Mouse (Mus musculus): ENCODE data around the gene Prdx5.
A peak's percentile ranks its signal among the peaks of the same experiment; 100 is the strongest.

The Prdx5 gene

GRCm38 (mm10) chr19:6936299-6936698 lies 26.4 kb upstream of the Prdx5 start:
- DNase-seq = peak; percentile 51 to 73

- peak; percentile 45 to 48 for DNase-seq
Observed at GRCm38 (mm10) chr19:6934195-6934977, 24.5 kb upstream of the Prdx5 start, which contains the start of gene Kcnk4. Gene Kcnk4, minus strand, starts transcription at chr19:6934515.

DNA sequence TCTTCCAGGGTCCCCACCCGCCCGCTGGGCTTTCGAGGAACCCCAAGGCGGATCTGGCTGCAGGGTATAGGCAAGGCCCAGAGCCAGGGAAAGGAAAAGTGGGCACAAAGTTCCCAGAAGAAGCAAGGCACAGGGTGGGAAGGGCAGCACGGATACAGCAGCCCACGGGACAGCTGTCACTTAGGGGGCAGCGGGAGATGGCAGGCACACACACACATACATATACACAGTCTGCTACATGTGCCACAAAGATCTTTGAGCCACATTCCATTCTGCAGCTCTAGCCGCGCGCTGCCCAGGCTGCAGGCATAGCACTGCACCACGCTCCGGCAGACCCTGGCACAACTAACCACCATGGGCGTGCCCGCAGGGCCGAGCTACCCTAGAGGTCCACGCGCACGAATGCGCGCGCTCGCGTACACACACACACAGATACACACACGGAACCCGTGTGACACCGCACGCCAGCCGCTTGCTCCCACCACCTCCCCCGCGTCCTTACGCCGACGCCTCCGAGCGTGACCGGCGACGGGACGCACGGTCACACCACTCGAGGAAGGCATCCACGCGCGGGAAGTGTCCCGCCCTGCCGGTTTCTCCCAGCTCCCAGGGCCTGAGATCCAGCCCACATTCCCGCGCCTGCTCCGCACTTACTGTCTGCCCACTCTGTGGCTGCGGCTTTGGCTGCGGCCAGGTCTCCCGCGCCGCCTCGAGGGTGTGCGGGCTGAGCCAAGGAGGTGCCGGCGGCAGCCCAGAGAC lies 23.7 kb upstream of the Prdx5 start:
- peak; percentile 73 to 77 for DNase-seq

GRCm38 (mm10) chr19:6933102-6933435 lies 23.2 kb upstream of the Prdx5 start:
- DNase-seq = no peak

- no peak for DNase-seq
Observed at GRCm38 (mm10) chr19:6932018-6932417, 22.1 kb upstream of the Prdx5 start.

DNA sequence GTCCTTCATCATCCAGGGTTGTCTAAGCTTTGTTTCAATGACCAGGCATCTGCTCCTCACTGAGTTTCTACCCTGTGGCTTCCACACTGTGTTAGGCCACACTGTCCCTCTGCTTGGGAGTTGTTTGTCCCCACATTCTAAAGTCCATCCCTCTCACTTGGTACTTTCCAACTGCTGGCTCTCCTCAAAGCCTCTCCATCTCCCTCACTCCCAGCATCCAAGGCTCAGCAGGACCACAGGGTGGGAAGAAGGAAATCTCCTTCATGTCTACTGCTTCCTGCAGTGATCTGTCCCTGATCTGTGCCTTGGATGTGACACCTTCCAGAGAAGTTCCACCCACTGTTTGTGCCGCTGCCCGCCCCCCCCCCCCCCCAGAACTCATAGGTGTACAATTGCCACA lies 21.1 kb upstream of the Prdx5 start:
- DNase-seq = peak; percentile 26 to 45

DNA sequence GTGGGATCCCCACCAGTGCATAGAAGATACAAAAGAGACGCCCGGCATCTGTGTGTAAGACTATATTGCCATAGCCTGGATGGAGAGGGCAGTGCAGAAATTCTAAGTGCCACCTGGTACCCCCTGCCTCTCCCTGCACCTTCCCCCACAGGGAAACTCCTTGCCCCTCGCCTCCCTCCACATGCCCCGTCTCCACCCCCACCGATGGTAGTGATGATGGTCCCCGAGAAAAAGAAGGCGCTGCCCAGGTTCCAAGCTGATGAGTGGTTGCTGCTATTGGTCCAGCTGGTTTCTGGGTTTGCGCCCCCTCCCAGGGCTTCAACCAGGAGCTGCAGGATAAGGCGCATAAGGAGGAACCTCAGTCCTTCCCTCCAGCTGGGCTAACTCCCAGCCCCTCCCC lies 18.2 kb upstream of the Prdx5 start:
- DNase-seq = no peak

GRCm38 (mm10) chr19:6926559-6927255 lies 16.8 kb upstream of the Prdx5 start:
- peak in 1 of 2 experiments; percentile 45 for DNase-seq

- DNase-seq = peak in 1 of 2 experiments; percentile 40
Observed at GRCm38 (mm10) chr19:6925611-6926329, 15.9 kb upstream of the Prdx5 start.

DNA sequence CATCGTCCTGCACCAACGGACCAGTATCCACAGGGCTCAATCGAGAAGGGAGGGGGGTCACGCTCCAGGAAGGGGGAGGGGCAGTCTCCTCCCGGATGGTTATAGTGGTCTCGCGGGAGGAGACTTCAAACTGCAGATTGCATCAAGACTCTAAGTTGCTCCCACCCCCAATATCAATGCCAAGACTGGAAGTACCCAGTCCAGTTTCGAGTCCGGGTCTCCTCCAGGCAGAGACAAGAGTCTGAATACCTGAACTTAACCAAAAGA lies 15.3 kb upstream of the Prdx5 start, which contains the start of gene Catsperz:
TSS of gene Catsperz (minus strand) at position 74 of the 267 bp plus-strand sequence.
- no peak for DNase-seq

DNA sequence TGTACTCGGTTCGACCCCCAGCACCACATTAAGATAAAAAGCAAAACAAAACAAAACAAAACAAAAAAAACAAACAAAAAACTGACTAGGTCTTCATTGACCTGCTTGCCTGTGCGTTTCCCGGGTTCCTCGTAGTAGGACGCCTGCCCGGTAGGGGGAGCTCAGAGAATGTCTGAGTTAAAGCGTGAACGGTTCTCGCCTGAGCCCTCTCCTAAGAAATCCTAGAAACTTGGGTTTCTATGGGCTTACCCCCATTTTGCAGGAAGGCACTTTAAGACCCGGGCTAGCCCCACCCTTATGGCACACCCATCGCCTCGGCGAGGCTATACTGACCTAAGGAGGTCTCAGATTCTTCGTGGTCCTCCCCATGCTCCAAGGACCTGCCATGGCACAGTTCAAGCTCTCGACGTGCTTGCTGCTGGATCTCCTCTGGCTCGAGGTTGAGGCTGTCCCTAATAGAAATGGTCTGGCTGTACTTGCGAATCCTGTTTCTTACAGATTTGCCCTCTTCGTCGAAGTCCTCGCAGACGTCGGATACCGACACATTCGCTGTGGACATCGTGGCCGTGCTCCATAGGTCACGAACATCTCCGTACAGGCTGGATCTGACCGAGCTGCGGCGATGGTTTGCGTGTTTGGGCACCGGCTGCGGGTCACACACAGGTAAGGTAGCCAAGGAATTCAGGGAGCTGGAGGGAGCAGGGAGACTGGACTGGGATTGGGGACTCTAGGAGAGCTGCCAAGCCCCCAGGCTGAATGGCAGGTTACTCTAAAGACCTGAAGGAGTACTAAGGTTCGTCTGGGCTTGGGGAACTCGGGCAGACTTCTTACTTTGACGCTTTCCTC lies 14.8 kb upstream of the Prdx5 start:
- DNase-seq = peak; percentile 94 to 96

GRCm38 (mm10) chr19:6922901-6923735 lies 13.2 kb upstream of the Prdx5 start:
- no peak for DNase-seq

- peak; percentile 100 for DNase-seq
Observed at GRCm38 (mm10) chr19:6921647-6922567, 12.0 kb upstream of the Prdx5 start, which contains the start of gene Esrra. Gene Esrra, minus strand, starts transcription at chr19:6921813.

DNA sequence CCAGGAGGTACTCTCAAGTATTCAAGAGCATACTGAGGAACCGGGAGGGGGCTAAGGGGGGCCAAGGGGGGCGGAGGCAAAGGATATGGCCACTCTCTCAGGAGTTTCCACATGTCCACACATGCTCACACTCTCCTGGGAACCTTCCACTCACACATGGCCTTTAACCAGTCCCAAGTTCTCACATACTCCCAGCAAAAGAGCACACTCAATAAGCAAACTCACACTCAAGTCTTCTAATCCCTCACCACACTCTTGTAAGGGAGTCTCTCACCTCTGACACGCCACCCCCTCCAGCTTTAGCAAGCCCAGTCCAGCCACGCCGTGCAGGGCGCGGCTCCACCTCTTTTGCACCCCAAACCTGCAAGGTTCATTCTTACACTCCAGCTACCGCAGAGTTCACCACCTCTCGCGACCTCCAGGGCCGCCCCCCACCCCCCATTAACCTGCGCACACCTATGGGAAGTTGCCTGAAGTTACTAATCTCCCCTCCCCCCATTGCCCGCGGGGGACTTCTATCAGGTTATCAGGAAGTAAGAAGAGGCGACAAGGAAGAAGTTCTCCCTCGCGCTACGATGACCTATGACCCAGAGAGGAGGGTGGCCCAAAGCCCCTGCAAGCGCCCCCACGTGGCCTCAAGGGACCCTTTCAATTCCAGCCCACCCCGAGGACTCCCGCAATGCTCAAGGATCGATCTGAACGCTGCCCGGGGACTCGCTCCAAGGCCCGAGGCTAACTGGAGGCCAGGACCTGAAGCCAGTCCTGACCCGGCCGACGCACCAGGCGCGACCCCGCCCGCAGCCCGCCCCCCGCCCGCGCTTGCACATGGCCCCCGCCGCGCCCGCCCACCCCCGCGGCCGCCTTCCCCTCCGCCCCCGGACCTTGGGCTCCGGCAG lies 11.1 kb upstream of the Prdx5 start:
- DNase-seq = peak; percentile 61 to 72

DNA sequence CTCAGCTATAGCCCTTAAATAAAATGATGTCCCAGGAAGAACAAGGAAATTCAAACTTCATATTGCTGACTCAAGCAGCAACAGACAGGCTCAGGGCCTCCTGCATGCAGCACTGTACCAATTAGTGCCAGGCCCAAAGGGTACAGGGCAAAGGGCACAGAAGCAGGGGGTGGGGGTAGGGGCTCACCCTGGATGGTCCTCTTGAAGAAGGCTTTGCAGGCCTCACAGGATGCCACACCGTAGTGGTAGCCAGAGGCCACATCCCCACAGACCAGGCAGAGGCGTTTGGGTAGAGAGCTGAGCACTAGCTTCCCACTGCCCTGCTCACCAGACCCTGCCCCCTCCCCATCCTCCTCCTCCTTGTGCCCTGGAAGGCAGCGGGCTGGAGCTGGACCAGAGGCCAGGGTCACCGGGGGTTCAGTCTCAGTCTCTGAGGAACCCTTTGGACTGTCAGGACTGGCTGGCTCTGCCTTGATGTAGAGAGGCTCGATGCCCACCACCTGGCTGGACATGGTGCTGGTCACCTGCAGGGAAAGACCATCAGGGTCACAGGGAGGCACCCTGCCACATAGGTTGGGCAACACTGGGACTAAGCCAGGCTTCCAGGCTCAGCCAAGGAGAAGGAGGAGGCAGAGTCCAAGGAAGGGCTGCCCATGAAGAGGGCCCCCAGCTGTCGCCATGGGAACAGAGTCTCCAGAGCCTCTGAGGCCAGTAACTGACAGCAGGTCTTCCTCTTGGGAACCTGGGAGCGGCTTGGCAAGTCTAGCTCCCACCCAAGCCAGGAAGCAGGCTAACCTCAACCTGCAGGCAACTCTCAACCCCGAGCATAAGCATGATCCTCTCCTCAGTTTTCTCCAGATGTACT lies 10.2 kb upstream of the Prdx5 start:
- peak; percentile 51 to 57 for DNase-seq

DNA sequence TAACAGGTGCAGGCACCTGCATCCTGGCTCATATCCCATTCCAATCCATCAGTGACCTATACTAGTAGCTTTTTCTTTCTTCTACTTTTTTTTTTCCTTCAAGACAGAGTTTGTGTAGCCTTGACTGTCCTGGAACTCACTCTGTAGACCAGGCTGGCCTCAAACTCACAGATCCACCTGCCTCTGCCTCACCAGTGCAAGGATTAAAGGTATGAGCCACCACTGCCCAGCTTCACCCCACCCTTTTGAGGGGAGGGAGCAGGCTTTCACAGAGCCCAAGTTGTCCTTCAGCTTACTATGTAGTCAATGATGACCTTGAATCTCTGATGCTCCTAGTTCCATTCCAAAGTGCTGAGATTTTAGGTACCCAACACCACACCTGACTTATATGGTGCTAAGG lies 9.5 kb upstream of the Prdx5 start:
- DNase-seq = no peak

DNA sequence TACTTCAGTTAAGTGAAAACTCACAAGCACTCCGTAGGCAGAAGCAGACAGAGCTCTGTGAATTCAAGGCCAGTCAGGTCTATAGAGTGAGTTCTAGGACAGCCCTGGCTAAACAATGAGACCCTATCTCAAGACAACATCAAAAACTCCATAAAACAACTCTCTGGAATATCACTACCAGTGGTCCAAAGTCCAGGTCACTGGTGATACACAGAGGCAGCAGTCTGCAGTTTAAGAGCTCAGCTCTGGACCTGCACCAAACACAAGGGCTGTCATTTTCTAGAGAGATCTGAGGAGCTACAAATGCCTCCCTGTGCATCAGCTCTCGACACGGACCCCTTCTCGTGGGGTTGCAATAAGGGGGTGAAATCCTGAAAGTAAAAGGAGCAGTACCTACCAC lies 8.4 kb upstream of the Prdx5 start:
- DNase-seq = no peak

GRCm38 (mm10) chr19:6916496-6916895 lies 6.6 kb upstream of the Prdx5 start:
- DNase-seq = no peak
